Mouse (Mus musculus): ENCODE measurements around the gene Trim54. TPM values are rescaled to one million over a fixed set of nuclear protein-coding genes. Genes with fewer than 3 reads are reported as not detected.

The Trim54 gene
- polyA plus RNA-seq, 1 experiment from 2014 or later = not detected

DNA sequence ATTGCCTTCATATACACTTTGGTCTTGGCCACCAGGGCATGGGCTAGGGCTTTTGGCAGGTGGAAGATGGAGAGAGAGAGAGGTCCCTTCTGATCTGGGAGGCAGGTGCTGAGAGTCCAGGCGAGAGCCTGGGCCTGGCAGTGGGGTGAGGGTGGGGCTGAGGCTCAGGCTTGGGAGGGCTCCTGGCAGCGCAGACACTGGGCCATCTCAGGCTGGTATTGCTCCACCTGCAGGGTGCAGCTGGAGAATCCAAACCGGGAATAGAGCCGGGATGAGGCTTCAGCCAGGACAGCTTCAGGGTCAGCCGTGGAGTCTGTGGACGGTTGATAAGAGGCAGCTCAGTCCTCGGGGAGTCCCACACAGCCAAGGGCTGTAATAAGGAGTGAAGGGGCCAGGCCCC, 29.9 kb upstream of the Trim54 start:
- WGBS = 36% methylated on average over 7 of the region's 7 CpGs
- H3K4me1 ChIP-seq = peaks cover 13% of the 10 kb centered on the region
- ATAC-seq (ENCODE audit: low FRiP score) = no peak
- H3K9me3 ChIP-seq = no peaks in the 10 kb centered on the region
- no peak overlapping the region for H3K27ac ChIP-seq
- no peak overlapping the region for H3K9ac ChIP-seq
- H3K36me3 ChIP-seq (replicated peaks) = no peaks in the 10 kb centered on the region
- H3K4me2 ChIP-seq = no peak overlapping the region
- H3K27me3 ChIP-seq = peaks cover 64% of the 10 kb centered on the region
- H3K4me3 ChIP-seq (replicated peaks) = no peak overlapping the region

DNA sequence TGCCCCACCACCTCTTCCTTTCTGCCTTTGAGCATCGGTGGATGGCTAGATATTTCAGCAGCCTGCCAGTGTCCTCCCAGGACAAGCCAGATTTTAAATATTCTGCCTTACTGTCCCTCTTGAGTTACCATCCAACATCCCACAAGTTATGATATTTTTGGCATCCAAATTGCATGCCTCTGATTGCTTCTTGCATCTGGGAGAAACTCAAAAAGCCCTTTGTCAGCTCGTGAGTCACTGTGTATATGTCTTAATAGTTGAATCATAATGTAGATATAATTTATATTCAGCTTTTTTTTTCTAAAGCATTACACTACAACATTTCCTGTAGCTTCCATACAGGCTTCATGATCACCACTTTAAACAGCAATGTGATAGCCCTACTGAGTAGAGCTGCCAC, 29.4 kb upstream of the Trim54 start:
- 85% methylated on average over 2 of the region's 2 CpGs for WGBS
- Histone ChIP-seq H3K36me3 (replicated peaks) (no peaks in the 10 kb centered on the region), H3K4me1 (peaks cover 15% of the 10 kb centered on the region), H3K4me3 (replicated peaks) (no peak overlapping the region), H3K9me3 (no peaks in the 10 kb centered on the region), H3K27me3 (peaks cover 69% of the 10 kb centered on the region), H3K9ac (no peak overlapping the region), H3K27ac (no peak overlapping the region), H3K4me2 (no peak overlapping the region)
- ATAC-seq (ENCODE audit: low FRiP score) = no peak

- H3K4me3 ChIP-seq (replicated peaks) = peak overlapping the region; percentile 44
- H3K4me2 ChIP-seq = peak overlapping the region; percentile 61
- H3K9ac ChIP-seq = peak overlapping the region; percentile 55
- H3K4me1 ChIP-seq = peaks cover 35% of the 10 kb centered on the region
- H3K9me3 ChIP-seq = no peaks in the 10 kb centered on the region
- no peak overlapping the region for H3K27ac ChIP-seq
- no peaks in the 10 kb centered on the region for H3K36me3 ChIP-seq (replicated peaks)
- 0 out of 2 replicates have a peak, but pooled peaks have one; percentile 2 for ATAC-seq (ENCODE audit: low FRiP score)
- peaks cover 100% of the 10 kb centered on the region for H3K27me3 ChIP-seq
- 2% methylated on average over 32 of the region's 53 CpGs for WGBS
Measured at GRCm38 (mm10) chr5:31092231-31092975, 24.1 kb upstream of the Trim54 start.

DNA sequence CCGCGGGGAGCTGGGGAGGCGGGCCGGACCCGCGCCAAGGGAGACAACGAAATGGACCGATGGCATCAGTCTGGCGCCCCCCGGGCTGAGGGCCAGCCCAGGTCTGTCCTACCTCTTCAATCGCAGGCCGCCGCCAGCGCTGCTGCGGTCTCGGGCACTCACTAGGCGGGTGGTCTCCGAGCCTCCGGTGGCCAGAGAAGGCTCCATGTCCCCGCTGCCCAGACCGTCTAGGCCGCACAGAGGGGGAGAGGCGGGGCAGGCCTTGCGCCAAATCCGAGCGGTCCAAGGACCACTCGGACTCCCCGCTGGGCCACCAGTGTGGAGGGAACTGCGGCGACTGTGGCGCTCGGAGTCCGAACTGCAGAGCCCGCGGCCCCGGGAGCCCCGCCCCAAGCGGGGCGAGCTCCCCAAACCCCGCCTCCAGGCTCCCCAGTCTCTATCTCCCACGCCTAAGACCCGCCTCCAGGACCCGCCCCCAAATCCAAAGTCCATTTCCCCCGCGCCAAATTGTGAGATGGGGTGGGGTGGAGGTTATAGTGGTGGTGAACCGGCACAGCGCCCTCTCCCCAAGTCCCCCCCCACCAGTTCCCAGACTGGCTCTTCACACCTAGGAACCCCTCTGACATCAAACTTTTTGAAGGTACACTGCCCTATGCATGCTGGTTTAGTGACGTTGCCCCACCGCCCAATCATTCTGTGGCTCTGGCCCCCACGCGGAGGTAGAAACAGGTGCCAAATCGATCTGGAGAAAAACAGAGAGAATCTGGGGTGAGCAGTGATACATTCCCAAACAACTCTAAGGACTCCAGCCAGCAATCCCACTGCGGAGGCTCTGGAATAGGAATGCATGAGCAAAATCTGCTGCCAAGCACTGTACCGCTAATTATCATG, 23.1 kb upstream of the Trim54 start:
- no peaks in the 10 kb centered on the region for H3K36me3 ChIP-seq (replicated peaks)
- H3K4me2 ChIP-seq = peak overlapping the region; percentile 61
- WGBS = under 1% methylated on average over 54 of the region's 54 CpGs
- H3K9me3 ChIP-seq = no peaks in the 10 kb centered on the region
- H3K4me1 ChIP-seq = peaks cover 35% of the 10 kb centered on the region
- ATAC-seq (ENCODE audit: low FRiP score) = peak; percentile 71
- peaks cover 99% of the 10 kb centered on the region for H3K27me3 ChIP-seq
- H3K27ac ChIP-seq = no peak overlapping the region
- peak overlapping the region; percentile 44 for H3K4me3 ChIP-seq (replicated peaks)
- H3K9ac ChIP-seq = peak overlapping the region; percentile 55; the same call in 1 of the 2 replicates

GRCm38 (mm10) chr5:31094100-31094798, 22.3 kb upstream of the Trim54 start:
- no peak overlapping the region for H3K27ac ChIP-seq
- ATAC-seq (ENCODE audit: low FRiP score) = no peak
- peak overlapping the region; percentile 44; the same call in 1 of the 2 replicates for H3K4me3 ChIP-seq (replicated peaks)
- peaks cover 96% of the 10 kb centered on the region for H3K27me3 ChIP-seq
- no peaks in the 10 kb centered on the region for H3K9me3 ChIP-seq
- 2% methylated on average over 29 of the region's 29 CpGs for WGBS
- H3K9ac ChIP-seq = no peak overlapping the region
- peaks cover 35% of the 10 kb centered on the region for H3K4me1 ChIP-seq
- no peaks in the 10 kb centered on the region for H3K36me3 ChIP-seq (replicated peaks)
- peak overlapping the region; percentile 61 for H3K4me2 ChIP-seq

DNA sequence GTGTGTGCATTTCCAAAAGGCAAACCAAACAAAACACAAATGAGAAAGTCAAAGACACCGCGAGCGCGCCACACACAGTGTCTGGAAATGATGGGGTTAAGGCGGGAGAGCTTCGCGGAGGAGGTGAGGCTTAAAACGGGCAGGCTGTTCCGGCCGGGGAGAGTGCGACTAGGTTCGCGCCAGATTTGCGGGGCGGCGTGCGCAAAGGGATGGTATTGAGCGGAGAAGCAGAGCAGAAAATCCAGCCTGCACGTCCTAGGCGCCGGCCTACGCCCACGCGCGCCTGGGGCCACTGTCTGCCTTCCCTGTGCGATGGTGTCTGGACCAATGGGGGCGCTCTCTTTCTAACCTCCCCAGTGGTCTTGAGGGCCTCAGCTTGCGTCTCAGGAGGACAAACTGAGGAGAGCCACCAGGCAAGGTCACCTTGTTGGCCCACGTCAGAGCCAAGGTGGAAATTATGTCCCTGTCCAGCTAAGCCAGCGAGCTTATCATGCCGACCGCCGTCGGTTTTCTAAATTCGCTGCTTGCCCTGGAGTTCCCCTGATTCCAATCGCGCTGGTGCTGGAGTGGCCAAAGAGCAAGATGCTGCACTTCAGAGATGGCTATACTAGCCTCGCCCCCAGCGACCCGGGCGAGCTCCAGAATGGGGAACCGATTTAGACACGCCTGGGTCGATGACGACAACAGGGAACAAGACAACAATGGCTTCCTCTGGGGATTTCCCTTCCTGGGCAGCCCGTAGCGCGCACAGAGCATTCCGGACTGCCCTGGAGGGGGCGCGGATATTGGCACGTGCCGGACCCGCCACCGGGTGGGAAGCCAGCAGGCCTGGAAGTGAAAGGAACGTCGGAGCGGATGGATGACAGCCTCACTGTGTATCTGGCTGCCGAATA, 21.5 kb upstream of the Trim54 start:
- Histone ChIP-seq H3K36me3 (replicated peaks) (no peaks in the 10 kb centered on the region), H3K4me2 (peak overlapping the region; percentile 61), H3K27me3 (peaks cover 88% of the 10 kb centered on the region), H3K9ac (peak overlapping the region; percentile 9; the same call in 1 of the 2 replicates), H3K4me3 (replicated peaks) (peak overlapping the region; percentile 27), H3K9me3 (no peaks in the 10 kb centered on the region), H3K27ac (no peak overlapping the region), H3K4me1 (peaks cover 35% of the 10 kb centered on the region)
- under 1% methylated on average over 59 of the region's 59 CpGs for WGBS
- peak; percentile 22; the same call in 1 of the 2 replicates for ATAC-seq (ENCODE audit: low FRiP score)

- Histone ChIP-seq H3K4me2 (no peak overlapping the region), H3K27ac (no peak overlapping the region), H3K36me3 (replicated peaks) (no peaks in the 10 kb centered on the region), H3K9me3 (no peaks in the 10 kb centered on the region), H3K27me3 (peaks cover 82% of the 10 kb centered on the region), H3K4me3 (replicated peaks) (peak overlapping the region; percentile 27; the same call in 1 of the 2 replicates), H3K9ac (no peak overlapping the region), H3K4me1 (peaks cover 35% of the 10 kb centered on the region)
- 23% methylated on average over 11 of the region's 11 CpGs for WGBS
- no peak for ATAC-seq (ENCODE audit: low FRiP score)
Measured at GRCm38 (mm10) chr5:31095711-31096480, 20.6 kb upstream of the Trim54 start.

DNA sequence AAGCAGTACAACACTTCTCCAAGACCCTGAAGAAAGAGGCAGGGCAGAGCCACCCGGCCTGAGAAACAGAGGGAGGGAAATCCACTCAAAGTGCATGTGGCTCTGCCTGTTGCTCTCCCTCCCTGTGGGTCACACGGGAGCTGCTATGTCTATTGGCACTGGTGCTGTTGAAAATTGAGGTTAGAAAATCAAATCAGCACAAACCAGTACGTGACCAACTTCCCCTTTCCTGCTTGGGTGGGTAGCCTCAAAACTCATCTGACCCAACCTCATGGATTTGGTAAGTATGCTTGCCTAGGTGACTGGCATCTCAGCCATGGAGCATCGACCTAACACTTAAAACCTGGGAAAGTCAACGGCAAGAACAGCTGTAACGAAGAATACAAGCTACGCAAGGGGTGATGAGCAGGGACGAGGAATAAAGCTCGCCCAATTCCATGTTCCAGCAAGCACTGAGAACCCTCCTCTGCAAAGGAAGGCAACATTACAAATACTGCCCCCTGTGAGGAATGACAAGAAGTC, 10.6 kb upstream of the Trim54 start, which contains the start of gene Dnajc5g:
TSS of gene Dnajc5g (plus strand) at position 472 of the 522 bp plus-strand sequence.
- WGBS = 89% methylated on average over 9 of the region's 9 CpGs
- H3K4me1 ChIP-seq = no peaks in the 10 kb centered on the region
- no peak for ATAC-seq (ENCODE audit: low FRiP score)
- H3K4me2 ChIP-seq = no peak within 1 kb of the TSS
- no peak within 1 kb of the TSS for H3K9ac ChIP-seq
- H3K9me3 ChIP-seq = no peaks in the 10 kb centered on the region
- H3K27ac ChIP-seq = no peak within 1 kb of the TSS
- H3K27me3 ChIP-seq = 0 out of 2 replicates have a peak, but pooled peaks cover 8% of the 10 kb centered on the region
- no peak within 1 kb of the TSS for H3K4me3 ChIP-seq (replicated peaks)
- no peaks in the 10 kb centered on the region for H3K36me3 ChIP-seq (replicated peaks)

DNA sequence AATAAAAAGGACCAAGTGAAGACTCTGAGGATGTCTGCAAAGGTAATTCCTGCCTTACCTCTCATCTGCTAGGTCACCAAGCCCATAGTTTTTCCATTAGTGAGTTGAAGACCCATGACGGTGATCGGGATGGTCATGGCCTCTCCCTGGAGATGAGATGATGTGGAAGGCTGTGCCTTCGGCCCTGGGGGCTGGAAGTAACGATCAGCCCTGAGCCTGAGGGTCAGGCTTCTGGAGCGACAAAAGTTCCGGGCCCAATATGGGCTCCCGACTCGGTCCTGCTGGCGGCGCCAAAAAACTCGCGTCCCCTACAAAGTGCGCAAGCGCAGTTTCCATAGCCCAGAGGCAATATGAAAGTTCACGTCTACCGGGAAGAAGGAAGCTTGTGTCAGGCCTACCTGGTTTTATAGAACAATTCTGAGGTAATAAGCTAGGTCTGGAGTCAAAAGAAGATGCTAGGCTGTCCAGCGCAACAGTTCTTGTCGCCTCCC, 8.5 kb upstream of the Trim54 start, which contains the start of gene Slc30a3:
TSS of gene Slc30a3 (minus strand) at position 238 of the 491 bp plus-strand sequence.
- H3K4me3 ChIP-seq (replicated peaks) = no peak within 1 kb of the TSS
- H3K4me1 ChIP-seq = no peaks in the 10 kb centered on the region
- no peaks in the 10 kb centered on the region for H3K9me3 ChIP-seq
- peaks cover 8% of the 10 kb centered on the region; the same call in 1 of the 2 replicates for H3K27me3 ChIP-seq
- no peak within 1 kb of the TSS for H3K9ac ChIP-seq
- no peak for ATAC-seq (ENCODE audit: low FRiP score)
- no peak within 1 kb of the TSS for H3K27ac ChIP-seq
- no peaks in the 10 kb centered on the region for H3K36me3 ChIP-seq (replicated peaks)
- WGBS = 92% methylated on average over 18 of the region's 18 CpGs
- no peak within 1 kb of the TSS for H3K4me2 ChIP-seq

DNA sequence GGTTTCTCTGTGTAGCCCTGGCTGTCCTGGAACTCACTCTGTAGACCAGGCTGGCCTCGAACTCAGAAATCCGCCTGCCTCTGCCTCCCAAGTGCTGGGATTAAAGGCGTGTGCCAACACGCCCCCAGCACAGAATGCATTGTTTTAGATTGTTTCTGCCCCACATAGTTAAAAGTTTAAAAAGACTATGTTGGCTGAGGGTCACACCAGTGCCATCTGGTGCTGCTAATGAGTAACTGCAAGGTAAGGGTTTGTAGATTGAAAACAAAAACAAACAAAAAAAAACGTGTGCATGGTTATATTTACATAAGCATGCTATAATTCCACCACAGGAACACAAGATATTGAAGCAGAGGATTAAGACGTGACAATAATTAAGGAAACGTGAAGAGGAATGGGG, 5.7 kb upstream of the Trim54 start:
- 40% methylated on average over 7 of the region's 7 CpGs for WGBS
- no peak overlapping the region for H3K4me3 ChIP-seq (replicated peaks)
- H3K9ac ChIP-seq = no peak overlapping the region
- ATAC-seq (ENCODE audit: low FRiP score) = no peak
- no peaks in the 10 kb centered on the region for H3K4me1 ChIP-seq
- H3K4me2 ChIP-seq = no peak overlapping the region
- H3K36me3 ChIP-seq (replicated peaks) = no peaks in the 10 kb centered on the region
- peaks cover 8% of the 10 kb centered on the region; the same call in 1 of the 2 replicates for H3K27me3 ChIP-seq
- H3K27ac ChIP-seq = no peak overlapping the region
- H3K9me3 ChIP-seq = no peaks in the 10 kb centered on the region
